Mouse (Mus musculus): ENCODE results near the gene Rps28. TPM values are rescaled to one million over a fixed set of nuclear protein-coding genes. Genes with fewer than 3 reads are reported as not detected.
A peak's percentile ranks its signal among the peaks of the same experiment; 100 is the strongest.

Gene Rps28
- polyA plus RNA-seq, 1 experiment from 2014 or later: 894 TPM

DNA sequence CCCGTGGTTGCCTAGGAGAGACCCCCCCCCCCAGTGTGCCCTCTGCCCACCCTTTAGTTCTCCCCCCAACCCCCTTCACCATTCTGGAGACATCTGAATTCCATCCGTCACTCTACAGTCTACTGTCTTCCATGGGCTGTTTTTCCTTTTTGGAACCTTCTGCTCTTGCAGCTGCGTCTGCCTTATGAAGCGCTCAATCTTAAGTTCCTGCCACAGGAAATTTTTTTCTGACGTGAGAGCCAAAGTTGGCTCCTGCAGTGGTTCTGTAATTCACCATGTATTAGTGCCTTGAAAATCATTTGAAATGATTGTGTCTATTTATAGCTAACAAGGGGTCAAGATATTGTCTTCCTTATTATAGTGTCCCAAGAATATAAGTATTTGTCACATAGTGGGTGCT lies 7.8 kb downstream of the Rps28 start:
- 73% methylated on average over 5 of the region's 5 CpGs for WGBS
- Histone ChIP-seq H3K36me3 (ENCODE audit: control insufficient read depth, insufficient read depth, low read length) (peaks cover 10% of the 10 kb centered on the region; the same call in 1 of the 2 replicates), H3K27me3 (replicated peaks; ENCODE audit: control insufficient read depth, insufficient read depth, low read length) (no peaks in the 10 kb centered on the region), H3K4me1 (ENCODE audit: control insufficient read depth, insufficient read depth, low read length) (peaks cover 12% of the 10 kb centered on the region), H3K27ac (ENCODE audit: low read length) (0 out of 2 replicates have a peak overlapping the region, but pooled peaks have one; percentile 92), H3K4me2 (ENCODE audit: low read depth, low read length) (peak overlapping the region; percentile 87), H3K9ac (ENCODE audit: low read depth, low read length) (peak overlapping the region; percentile 82), H3K9me3 (ENCODE audit: control insufficient read depth, low read length) (no peaks in the 10 kb centered on the region), H3K4me3 (ENCODE audit: low read length) (peak overlapping the region; percentile 65)
- ATAC-seq: no peak

DNA sequence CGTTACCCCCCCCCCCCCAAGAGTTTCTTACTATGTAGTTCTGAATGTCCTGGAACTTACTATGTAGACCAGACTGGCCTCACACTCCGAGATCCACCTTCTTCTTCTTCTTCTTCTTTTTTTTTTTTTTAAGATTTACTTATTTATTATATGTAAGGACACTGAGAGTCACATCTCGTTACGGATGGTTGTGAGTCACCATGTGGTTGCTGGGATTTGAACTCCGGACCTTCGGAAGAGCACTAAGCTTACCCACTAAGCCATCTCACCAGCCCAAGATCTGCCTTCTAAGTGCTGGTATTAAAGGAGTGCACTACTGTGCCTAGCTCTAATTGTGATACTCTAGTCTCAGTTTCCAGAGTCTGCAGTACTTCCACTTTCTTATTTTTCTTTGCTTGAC lies 9.0 kb downstream of the Rps28 start:
- peaks cover 15% of the 10 kb centered on the region for H3K4me1 ChIP-seq (ENCODE audit: control insufficient read depth, insufficient read depth, low read length)
- peaks cover 6% of the 10 kb centered on the region; the same call in 1 of the 2 replicates for H3K36me3 ChIP-seq (ENCODE audit: control insufficient read depth, insufficient read depth, low read length)
- H3K4me3 ChIP-seq (ENCODE audit: low read length): no peak overlapping the region
- H3K27ac ChIP-seq (ENCODE audit: low read length): no peak overlapping the region
- 86% methylated on average over 6 of the region's 6 CpGs for WGBS
- H3K9me3 ChIP-seq (ENCODE audit: control insufficient read depth, low read length): no peaks in the 10 kb centered on the region
- H3K4me2 ChIP-seq (ENCODE audit: low read depth, low read length): no peak overlapping the region
- no peaks in the 10 kb centered on the region for H3K27me3 ChIP-seq (replicated peaks; ENCODE audit: control insufficient read depth, insufficient read depth, low read length)
- H3K9ac ChIP-seq (ENCODE audit: low read depth, low read length): no peak overlapping the region
- ATAC-seq: no peak

DNA sequence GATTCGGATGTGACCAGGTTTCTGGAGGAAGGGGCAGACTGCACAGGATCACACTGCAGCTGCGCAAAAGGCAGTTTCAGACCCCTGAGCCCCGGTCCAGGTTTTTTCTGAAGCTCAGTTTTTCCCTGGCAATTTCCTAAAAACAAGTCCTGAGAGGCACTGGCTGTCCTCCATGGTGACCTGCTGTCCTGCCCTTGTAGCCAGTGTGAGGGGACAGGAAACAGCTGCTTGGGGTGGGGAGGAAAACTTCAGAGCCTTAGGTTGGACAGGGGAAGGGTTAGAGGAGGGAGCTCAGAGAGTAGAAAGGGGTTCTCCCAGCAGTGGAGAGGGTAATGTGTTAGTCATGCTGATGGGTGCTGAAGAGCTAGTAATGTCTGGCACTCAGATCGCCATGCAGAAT lies 11.4 kb downstream of the Rps28 start:
- 0 out of 2 replicates have a peak overlapping the region, but pooled peaks have one; percentile 5 for H3K27ac ChIP-seq (ENCODE audit: low read length)
- H3K36me3 ChIP-seq (ENCODE audit: control insufficient read depth, insufficient read depth, low read length): no peaks in the 10 kb centered on the region
- H3K9me3 ChIP-seq (ENCODE audit: control insufficient read depth, low read length): no peaks in the 10 kb centered on the region
- peaks cover 10% of the 10 kb centered on the region for H3K4me1 ChIP-seq (ENCODE audit: control insufficient read depth, insufficient read depth, low read length)
- no peak for ATAC-seq
- no peak overlapping the region for H3K4me2 ChIP-seq (ENCODE audit: low read depth, low read length)
- no peak overlapping the region for H3K4me3 ChIP-seq (ENCODE audit: low read length)
- 60% methylated on average over 4 of the region's 4 CpGs for WGBS
- no peak overlapping the region for H3K9ac ChIP-seq (ENCODE audit: low read depth, low read length)
- no peaks in the 10 kb centered on the region for H3K27me3 ChIP-seq (replicated peaks; ENCODE audit: control insufficient read depth, insufficient read depth, low read length)

DNA sequence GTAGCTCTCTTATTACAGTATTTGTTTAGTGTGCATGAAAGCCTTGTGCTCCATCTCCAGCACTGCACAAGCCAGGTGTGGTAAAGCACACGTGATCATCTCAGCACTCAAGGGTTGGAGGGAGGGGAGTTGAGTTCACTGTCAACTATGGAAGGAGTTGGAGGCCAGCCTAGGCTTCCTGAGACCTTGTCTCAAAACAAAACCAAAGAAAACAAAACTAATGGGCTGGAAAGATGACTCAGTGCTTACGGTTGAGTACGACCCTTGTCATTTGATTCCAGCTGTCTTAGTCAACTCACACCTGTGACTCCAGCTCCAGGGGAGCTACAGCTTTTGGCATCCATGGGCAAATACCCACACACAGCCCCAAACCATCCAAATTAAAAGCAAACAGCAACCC lies 11.9 kb downstream of the Rps28 start:
- WGBS: 44% methylated on average over 3 of the region's 3 CpGs
- Histone ChIP-seq H3K27ac (ENCODE audit: low read length) (no peak overlapping the region), H3K4me3 (ENCODE audit: low read length) (no peak overlapping the region), H3K4me2 (ENCODE audit: low read depth, low read length) (no peak overlapping the region), H3K9ac (ENCODE audit: low read depth, low read length) (no peak overlapping the region), H3K36me3 (ENCODE audit: control insufficient read depth, insufficient read depth, low read length) (no peaks in the 10 kb centered on the region), H3K9me3 (ENCODE audit: control insufficient read depth, low read length) (no peaks in the 10 kb centered on the region), H3K27me3 (replicated peaks; ENCODE audit: control insufficient read depth, insufficient read depth, low read length) (no peaks in the 10 kb centered on the region), H3K4me1 (ENCODE audit: control insufficient read depth, insufficient read depth, low read length) (peaks cover 7% of the 10 kb centered on the region; the same call in 1 of the 2 replicates)
- ATAC-seq: no peak

DNA sequence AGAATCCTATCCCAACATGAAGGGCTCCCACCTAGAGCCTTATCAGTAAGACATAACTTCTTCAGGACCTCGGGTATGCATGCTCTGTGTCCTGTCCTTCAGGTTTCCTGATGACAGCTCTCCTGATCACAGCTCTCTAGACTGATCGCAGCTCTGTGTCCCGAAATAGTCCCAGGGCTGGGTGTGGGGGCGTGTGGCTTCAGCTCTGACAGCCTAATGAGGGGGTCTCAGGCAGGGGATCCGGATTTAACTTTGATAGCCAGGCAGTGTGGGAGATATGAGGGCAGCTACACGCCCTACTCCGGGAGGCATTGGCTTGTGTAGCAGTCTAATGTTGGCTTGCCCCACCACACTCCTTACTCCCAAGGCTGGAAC lies 13.2 kb downstream of the Rps28 start:
- no peaks in the 10 kb centered on the region for H3K27me3 ChIP-seq (replicated peaks; ENCODE audit: control insufficient read depth, insufficient read depth, low read length)
- no peaks in the 10 kb centered on the region for H3K36me3 ChIP-seq (ENCODE audit: control insufficient read depth, insufficient read depth, low read length)
- H3K27ac ChIP-seq (ENCODE audit: low read length): no peak overlapping the region
- WGBS: 21% methylated on average over 7 of the region's 7 CpGs
- peak overlapping the region; percentile 61 for H3K9ac ChIP-seq (ENCODE audit: low read depth, low read length)
- peak overlapping the region; percentile 95 for H3K4me2 ChIP-seq (ENCODE audit: low read depth, low read length)
- H3K4me3 ChIP-seq (ENCODE audit: low read length): peak overlapping the region; percentile 60
- no peaks in the 10 kb centered on the region for H3K9me3 ChIP-seq (ENCODE audit: control insufficient read depth, low read length)
- peak; percentile 6; the same call in 1 of the 2 replicates for ATAC-seq
- H3K4me1 ChIP-seq (ENCODE audit: control insufficient read depth, insufficient read depth, low read length): peaks cover 7% of the 10 kb centered on the region; the same call in 1 of the 2 replicates

DNA sequence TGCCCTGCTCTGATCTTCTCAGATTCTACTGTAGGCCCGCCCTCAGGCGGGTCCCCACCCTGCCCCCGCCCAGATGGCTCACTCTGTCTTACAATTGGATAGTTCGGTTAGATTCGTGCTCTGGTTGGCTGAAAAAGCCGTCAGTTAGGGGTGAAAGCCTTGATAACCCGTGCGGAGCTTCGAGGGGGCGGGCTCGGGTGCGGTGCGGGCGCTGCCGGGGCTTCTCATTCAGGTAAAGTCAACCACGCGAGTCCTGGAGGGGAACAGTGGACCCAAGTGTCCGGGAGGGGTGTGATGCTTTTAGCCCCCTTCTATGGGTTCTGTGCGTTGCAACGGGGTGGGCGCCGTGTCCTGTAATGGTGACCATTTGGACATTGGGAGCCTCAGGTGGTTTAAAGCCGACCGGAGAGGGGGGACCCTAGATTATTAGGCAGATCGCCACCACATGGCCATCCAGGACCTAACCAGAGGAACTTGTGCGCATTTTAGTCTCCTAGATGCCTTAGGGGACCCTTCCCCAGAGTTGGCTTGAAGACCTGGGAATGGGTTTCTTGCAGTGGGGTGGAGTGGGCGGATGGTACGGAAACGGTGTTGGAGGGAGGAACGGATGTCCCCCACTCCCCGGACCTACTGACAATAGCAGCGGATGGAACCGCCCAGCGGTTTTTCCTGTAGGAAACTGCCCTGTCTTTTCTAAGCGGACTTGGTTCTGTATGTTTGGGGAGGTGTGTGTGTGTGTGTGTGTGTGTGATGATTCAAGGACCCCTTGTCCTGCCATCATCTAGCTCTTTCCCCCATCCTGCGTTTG lies 13.8 kb downstream of the Rps28 start, which contains the start of gene Kank3:
Gene Kank3, plus strand, starts transcription at position 186 of the 808 bp plus-strand sequence.
- Histone ChIP-seq H3K27me3 (replicated peaks; ENCODE audit: control insufficient read depth, insufficient read depth, low read length) (no peaks in the 10 kb centered on the region), H3K36me3 (ENCODE audit: control insufficient read depth, insufficient read depth, low read length) (no peaks in the 10 kb centered on the region), H3K9ac (ENCODE audit: low read depth, low read length) (peak within 1 kb of the TSS; percentile 61), H3K4me1 (ENCODE audit: control insufficient read depth, insufficient read depth, low read length) (peaks cover 7% of the 10 kb centered on the region; the same call in 1 of the 2 replicates), H3K9me3 (ENCODE audit: control insufficient read depth, low read length) (no peaks in the 10 kb centered on the region), H3K27ac (ENCODE audit: low read length) (no peak within 1 kb of the TSS), H3K4me2 (ENCODE audit: low read depth, low read length) (peak within 1 kb of the TSS; percentile 95), H3K4me3 (ENCODE audit: low read length) (peak within 1 kb of the TSS; percentile 60)
- peak; percentile 99 for ATAC-seq
- under 1% methylated on average over 36 of the region's 36 CpGs for WGBS

DNA sequence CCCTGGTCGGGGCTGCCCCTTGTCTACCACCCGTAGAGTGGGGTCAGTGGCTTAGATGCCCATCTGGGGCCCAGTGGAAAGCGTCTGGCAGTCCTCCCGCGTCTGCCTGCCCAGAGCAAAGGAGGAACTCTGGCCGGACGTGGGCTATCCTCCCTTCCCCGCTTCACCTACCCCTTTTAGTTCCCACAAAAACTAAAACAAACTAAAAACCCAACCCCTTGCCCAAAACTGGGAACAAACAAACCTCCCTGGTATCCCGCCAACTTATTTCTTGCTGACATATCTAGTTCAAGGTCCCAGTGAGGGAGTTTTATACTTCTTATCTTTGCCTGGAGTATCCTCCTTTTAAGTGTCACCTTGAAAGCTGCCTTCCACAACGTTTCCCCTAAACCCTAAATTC lies 16.2 kb downstream of the Rps28 start:
- ATAC-seq: no peak
- Histone ChIP-seq H3K4me1 (ENCODE audit: control insufficient read depth, insufficient read depth, low read length) (peaks cover 7% of the 10 kb centered on the region; the same call in 1 of the 2 replicates), H3K27me3 (replicated peaks; ENCODE audit: control insufficient read depth, insufficient read depth, low read length) (no peaks in the 10 kb centered on the region), H3K9ac (ENCODE audit: low read depth, low read length) (no peak overlapping the region), H3K4me3 (ENCODE audit: low read length) (no peak overlapping the region), H3K27ac (ENCODE audit: low read length) (no peak overlapping the region), H3K9me3 (ENCODE audit: control insufficient read depth, low read length) (no peaks in the 10 kb centered on the region), H3K36me3 (ENCODE audit: control insufficient read depth, insufficient read depth, low read length) (no peaks in the 10 kb centered on the region), H3K4me2 (ENCODE audit: low read depth, low read length) (no peak overlapping the region)
- WGBS: 39% methylated on average over 10 of the region's 10 CpGs

DNA sequence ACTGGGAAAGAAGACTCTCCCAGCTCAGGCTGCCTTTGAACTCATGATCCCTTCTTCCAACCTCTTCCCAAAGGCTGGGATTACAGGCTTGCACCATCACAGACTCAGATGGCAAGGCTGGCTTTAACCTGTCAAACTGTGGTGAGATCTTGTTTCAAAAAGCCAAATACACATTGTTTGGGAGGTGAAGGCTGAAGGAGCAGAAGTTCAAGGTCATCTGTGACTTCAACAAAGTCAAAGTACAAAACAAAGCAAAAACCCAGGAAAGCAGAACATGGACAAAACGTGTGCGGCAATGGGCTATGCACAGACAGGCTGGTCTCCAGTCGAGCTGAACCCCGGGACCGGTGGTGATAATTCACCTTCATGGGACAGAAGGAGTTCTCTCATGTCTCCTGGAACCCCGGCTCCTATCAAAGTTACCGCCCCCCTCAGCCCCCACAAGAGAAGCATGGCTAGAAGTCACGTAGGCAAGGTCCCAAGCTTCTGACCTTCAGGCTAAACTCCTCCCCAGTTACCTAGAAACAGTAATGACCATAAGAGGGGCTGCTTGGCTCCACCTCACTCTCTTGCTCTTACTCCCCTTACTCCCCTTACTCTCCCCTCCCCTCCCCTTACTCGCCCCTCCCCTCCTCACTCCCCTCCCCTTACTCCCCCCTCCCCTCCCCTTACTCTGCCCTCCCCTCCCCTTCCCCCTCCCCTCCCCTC lies 17.0 kb downstream of the Rps28 start:
- Histone ChIP-seq H3K9ac (ENCODE audit: low read depth, low read length) (no peak overlapping the region), H3K36me3 (ENCODE audit: control insufficient read depth, insufficient read depth, low read length) (no peaks in the 10 kb centered on the region), H3K27ac (ENCODE audit: low read length) (no peak overlapping the region), H3K4me1 (ENCODE audit: control insufficient read depth, insufficient read depth, low read length) (peaks cover 6% of the 10 kb centered on the region; the same call in 1 of the 2 replicates), H3K4me3 (ENCODE audit: low read length) (no peak overlapping the region), H3K9me3 (ENCODE audit: control insufficient read depth, low read length) (no peaks in the 10 kb centered on the region), H3K27me3 (replicated peaks; ENCODE audit: control insufficient read depth, insufficient read depth, low read length) (no peaks in the 10 kb centered on the region), H3K4me2 (ENCODE audit: low read depth, low read length) (no peak overlapping the region)
- no peak for ATAC-seq
- WGBS: 63% methylated on average over 8 of the region's 9 CpGs

DNA sequence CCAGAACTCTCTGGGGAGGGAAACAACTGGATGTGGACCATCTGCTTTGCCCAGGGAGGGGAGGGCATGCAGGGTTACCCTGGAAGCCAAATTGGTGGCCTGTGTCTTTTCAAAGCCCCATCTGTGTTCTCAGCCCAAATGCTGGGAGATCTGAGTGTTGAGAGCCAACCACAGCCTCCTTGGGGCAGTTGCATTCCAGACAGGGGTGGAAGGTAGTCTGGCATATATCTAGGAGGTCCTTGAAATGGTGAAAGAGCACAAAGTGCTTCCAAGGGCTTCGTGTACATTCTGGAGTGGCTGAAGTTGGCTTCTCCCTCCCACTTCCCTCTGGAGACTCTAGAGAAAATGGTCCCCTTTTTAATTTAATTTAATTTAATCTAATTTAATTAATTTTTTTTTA lies 19.6 kb downstream of the Rps28 start:
- Histone ChIP-seq H3K4me3 (ENCODE audit: low read length) (no peak overlapping the region), H3K9ac (ENCODE audit: low read depth, low read length) (no peak overlapping the region), H3K27ac (ENCODE audit: low read length) (no peak overlapping the region), H3K4me2 (ENCODE audit: low read depth, low read length) (no peak overlapping the region), H3K4me1 (ENCODE audit: control insufficient read depth, insufficient read depth, low read length) (peaks cover 3% of the 10 kb centered on the region; the same call in 1 of the 2 replicates), H3K36me3 (ENCODE audit: control insufficient read depth, insufficient read depth, low read length) (no peaks in the 10 kb centered on the region), H3K9me3 (ENCODE audit: control insufficient read depth, low read length) (no peaks in the 10 kb centered on the region), H3K27me3 (replicated peaks; ENCODE audit: control insufficient read depth, insufficient read depth, low read length) (no peaks in the 10 kb centered on the region)
- 42% methylated on average over 1 of the region's 1 CpGs for WGBS
- ATAC-seq: no peak
